Mouse (Mus musculus): ENCODE measurements at regions not wholly inside any gene's neighbourhood (a gene's known extent, or its start where the extent isn't known, plus 50 kb on each side); places are given as distances from the start of the nearest gene placed in this dataset.

- H3K4me1 ChIP-seq (replicated peaks; ENCODE audit: control insufficient read depth in 2 of 2, insufficient read depth in 2 of 2, low read length in 1 of 2): no peaks in the 10 kb centered on the region
- no peaks in the 10 kb centered on the region for H3K27me3 ChIP-seq (ENCODE audit: control insufficient read depth, insufficient read depth, low read length)
- no peaks in the 10 kb centered on the region for H3K9me3 ChIP-seq (ENCODE audit: control insufficient read depth, low read length)
- H3K4me3 ChIP-seq (ENCODE audit: insufficient read depth in 1 of 2, low read depth in 2 of 2, low read length in 2 of 2): no peak overlapping the region
- ATAC-seq (ENCODE audit: insufficient read depth): no peak
- H3K4me2 ChIP-seq (ENCODE audit: low read depth): no peak overlapping the region
- no peak overlapping the region for H3K27ac ChIP-seq
- TF ChIP-seq EP300 (IDR thresholded peaks at IDR 0.05; ENCODE audit: low read depth) (no peak), CTCF (IDR thresholded peaks at IDR 0.05; ENCODE audit: low read depth) (0 out of 2 replicates have a peak, but pooled peaks have one; percentile 18)
- no peaks in the 10 kb centered on the region for H3K36me3 ChIP-seq (replicated peaks; ENCODE audit: control insufficient read depth, insufficient read depth, low read depth)
- DNase-seq (ENCODE audit: low read depth in 3 of 3, low spot score in 3 of 3): no peak
- 38% methylated on average over 5 of the region's 5 CpGs for WGBS (ENCODE audit: insufficient replicate concordance)
- H3K9ac ChIP-seq (replicated peaks): no peak overlapping the region
These were observed 71.4 kb downstream of the Fam173b start for GRCm38 (mm10) chr15:31673038-31673437.

- no peak overlapping the region for H3K27ac ChIP-seq
- H3K4me1 ChIP-seq (replicated peaks; ENCODE audit: control insufficient read depth in 2 of 2, insufficient read depth in 2 of 2, low read length in 1 of 2): no peaks in the 10 kb centered on the region
- no peak overlapping the region for H3K4me3 ChIP-seq (ENCODE audit: insufficient read depth in 1 of 2, low read depth in 2 of 2, low read length in 2 of 2)
- no peaks in the 10 kb centered on the region for H3K27me3 ChIP-seq (ENCODE audit: control insufficient read depth, insufficient read depth, low read length)
- no peak for TF ChIP-seq CTCF (IDR thresholded peaks at IDR 0.05; ENCODE audit: low read depth)
- no peak for TF ChIP-seq EP300 (IDR thresholded peaks at IDR 0.05; ENCODE audit: low read depth)
- WGBS (ENCODE audit: insufficient replicate concordance): 43% methylated on average over 7 of the region's 7 CpGs
- no peak overlapping the region for H3K9ac ChIP-seq (replicated peaks)
- H3K9me3 ChIP-seq (ENCODE audit: control insufficient read depth, low read length): no peaks in the 10 kb centered on the region
- no peak for DNase-seq (ENCODE audit: low read depth in 3 of 3, low spot score in 3 of 3)
- no peak for ATAC-seq (ENCODE audit: insufficient read depth)
- H3K36me3 ChIP-seq (replicated peaks; ENCODE audit: control insufficient read depth, insufficient read depth, low read depth): no peaks in the 10 kb centered on the region
- no peak overlapping the region for H3K4me2 ChIP-seq (ENCODE audit: low read depth)
These were observed 75.1 kb downstream of the Fam173b start for GRCm38 (mm10) chr15:31676771-31677191.

DNA sequence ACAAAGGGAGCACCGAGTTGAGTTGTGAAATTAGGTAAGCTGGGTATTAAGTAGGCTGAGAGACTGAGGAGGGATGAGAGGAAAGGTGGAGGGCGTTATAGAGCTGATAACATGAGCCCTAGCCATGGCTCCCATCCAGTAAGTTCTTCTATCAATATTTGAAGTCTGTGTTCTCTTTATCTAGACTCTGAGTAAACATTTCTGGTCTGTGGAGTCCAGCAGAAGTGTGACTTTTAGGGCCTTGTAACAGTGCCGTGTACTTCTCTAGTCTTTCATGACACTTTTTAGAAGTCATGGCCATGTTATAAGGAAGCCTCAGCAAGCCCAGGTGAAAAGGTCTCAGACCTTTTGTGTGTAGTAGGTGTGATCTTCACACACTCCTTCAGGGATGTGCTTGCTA, 91.5 kb downstream of the Fam173b start:
- no peaks in the 10 kb centered on the region for H3K4me1 ChIP-seq (replicated peaks; ENCODE audit: control insufficient read depth in 2 of 2, insufficient read depth in 2 of 2, low read length in 1 of 2)
- H3K27me3 ChIP-seq (ENCODE audit: control insufficient read depth, insufficient read depth, low read length): no peaks in the 10 kb centered on the region
- no peaks in the 10 kb centered on the region for H3K9me3 ChIP-seq (ENCODE audit: control insufficient read depth, low read length)
- H3K4me3 ChIP-seq (ENCODE audit: insufficient read depth in 1 of 2, low read depth in 2 of 2, low read length in 2 of 2): no peak overlapping the region
- no peak overlapping the region for H3K27ac ChIP-seq
- no peak overlapping the region for H3K4me2 ChIP-seq (ENCODE audit: low read depth)
- DNase-seq (ENCODE audit: low read depth in 3 of 3, low spot score in 3 of 3): no peak
- no peak for TF ChIP-seq CTCF (IDR thresholded peaks at IDR 0.05; ENCODE audit: low read depth)
- no peak for TF ChIP-seq EP300 (IDR thresholded peaks at IDR 0.05; ENCODE audit: low read depth)
- H3K36me3 ChIP-seq (replicated peaks; ENCODE audit: control insufficient read depth, insufficient read depth, low read depth): no peaks in the 10 kb centered on the region
- ATAC-seq (ENCODE audit: insufficient read depth): no peak
- no peak overlapping the region for H3K9ac ChIP-seq (replicated peaks)
- WGBS (ENCODE audit: insufficient replicate concordance): 44% methylated on average over 3 of the region's 3 CpGs

DNA sequence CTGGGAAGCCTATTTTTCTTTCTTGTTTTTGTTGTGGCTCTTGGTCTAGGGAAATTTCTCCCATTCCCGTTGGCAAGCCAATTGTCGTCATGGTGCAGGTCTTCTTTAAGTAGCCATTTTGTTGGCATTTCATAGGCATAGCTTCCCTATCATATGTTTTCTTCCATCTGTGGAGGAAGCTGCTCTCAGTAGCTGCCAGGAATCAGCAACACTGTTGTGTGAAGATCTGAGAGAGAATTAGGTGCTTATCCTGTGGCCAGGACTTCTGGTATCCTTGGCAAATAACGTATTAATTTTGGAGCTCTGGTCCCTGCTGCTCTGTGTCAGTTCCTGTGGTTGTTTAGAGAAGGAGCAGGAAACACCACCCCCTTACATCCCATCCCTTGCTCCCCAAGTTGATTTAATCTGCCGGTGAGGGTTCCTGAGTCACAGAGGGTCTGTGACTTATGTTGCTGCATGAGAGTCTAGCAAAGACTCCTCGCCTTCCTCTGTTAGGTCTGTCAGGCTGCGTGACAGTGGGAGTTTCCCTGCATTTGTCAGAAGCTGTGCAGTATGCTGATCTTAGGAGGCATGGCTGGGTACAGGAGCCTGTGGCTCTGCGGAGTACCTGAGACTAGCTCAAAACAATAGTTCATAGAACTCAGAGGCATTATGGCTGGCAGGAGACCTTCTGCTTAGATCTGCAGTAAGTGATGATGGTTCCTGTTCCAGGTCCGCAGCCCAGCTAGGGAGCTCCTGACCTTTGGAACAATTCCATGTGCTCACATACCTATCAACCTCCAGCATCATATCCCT, 93.4 kb downstream of the Fam173b start:
- Histone ChIP-seq H3K36me3 (replicated peaks; ENCODE audit: control insufficient read depth, insufficient read depth, low read depth) (no peaks in the 10 kb centered on the region), H3K4me2 (ENCODE audit: low read depth) (no peak overlapping the region), H3K27me3 (ENCODE audit: control insufficient read depth, insufficient read depth, low read length) (no peaks in the 10 kb centered on the region), H3K4me3 (ENCODE audit: insufficient read depth in 1 of 2, low read depth in 2 of 2, low read length in 2 of 2) (no peak overlapping the region), H3K4me1 (replicated peaks; ENCODE audit: control insufficient read depth in 2 of 2, insufficient read depth in 2 of 2, low read length in 1 of 2) (no peaks in the 10 kb centered on the region), H3K9me3 (ENCODE audit: control insufficient read depth, low read length) (no peaks in the 10 kb centered on the region), H3K9ac (replicated peaks) (no peak overlapping the region), H3K27ac (no peak overlapping the region)
- ATAC-seq (ENCODE audit: insufficient read depth): no peak
- DNase-seq (ENCODE audit: low read depth in 3 of 3, low spot score in 3 of 3): no peak
- 54% methylated on average over 8 of the region's 8 CpGs for WGBS (ENCODE audit: insufficient replicate concordance)
- TF ChIP-seq CTCF (IDR thresholded peaks at IDR 0.05; ENCODE audit: low read depth) (no peak), EP300 (IDR thresholded peaks at IDR 0.05; ENCODE audit: low read depth) (no peak)

DNA sequence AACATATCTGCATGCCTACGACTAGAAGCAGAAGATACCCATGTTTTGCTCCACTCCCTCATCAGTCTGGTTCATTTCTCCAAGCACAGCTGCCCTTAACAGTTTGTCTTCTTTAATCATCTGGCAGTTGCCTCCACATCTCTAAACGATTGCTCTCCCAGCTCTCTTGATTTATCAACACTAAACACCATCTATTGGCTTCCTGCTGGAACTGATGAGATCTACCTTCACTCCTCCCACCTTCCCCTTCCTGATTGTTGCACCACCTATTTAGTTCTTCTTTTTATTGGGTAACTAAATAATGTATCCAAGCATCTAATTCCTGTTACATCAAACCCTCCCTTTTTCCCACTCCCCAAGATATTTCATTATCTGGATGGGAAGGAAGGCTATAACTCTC, 101.7 kb downstream of the Fam173b start:
- no peak overlapping the region for H3K9ac ChIP-seq (replicated peaks)
- H3K27ac ChIP-seq: no peak overlapping the region
- H3K4me1 ChIP-seq (replicated peaks; ENCODE audit: control insufficient read depth in 2 of 2, insufficient read depth in 2 of 2, low read length in 1 of 2): no peaks in the 10 kb centered on the region
- H3K4me3 ChIP-seq (ENCODE audit: insufficient read depth in 1 of 2, low read depth in 2 of 2, low read length in 2 of 2): no peak overlapping the region
- ATAC-seq (ENCODE audit: insufficient read depth) (no peak), DNase-seq (ENCODE audit: low read depth in 3 of 3, low spot score in 3 of 3) (no peak)
- WGBS (ENCODE audit: insufficient replicate concordance): 53% methylated on average over 2 of the region's 2 CpGs
- H3K27me3 ChIP-seq (ENCODE audit: control insufficient read depth, insufficient read depth, low read length): no peaks in the 10 kb centered on the region
- H3K9me3 ChIP-seq (ENCODE audit: control insufficient read depth, low read length): no peaks in the 10 kb centered on the region
- no peak for TF ChIP-seq CTCF (IDR thresholded peaks at IDR 0.05; ENCODE audit: low read depth)
- no peak for TF ChIP-seq EP300 (IDR thresholded peaks at IDR 0.05; ENCODE audit: low read depth)
- no peaks in the 10 kb centered on the region for H3K36me3 ChIP-seq (replicated peaks; ENCODE audit: control insufficient read depth, insufficient read depth, low read depth)
- no peak overlapping the region for H3K4me2 ChIP-seq (ENCODE audit: low read depth)
